Mouse (Mus musculus) thymus, postnatal 25 days (tissue): ENCODE data around the gene Gja10.

Experiments used
- DNase-seq: peaks from one replicate; pipeline ENCODE4 v3.0.0; 2022

The Gja10 gene

GRCm38 (mm10) chr4:32602660-32603059 is at the start of gene Gja10:
Gene Gja10 (minus strand): TSS chr4:32602760.
- DNase-seq = no peak

GRCm38 (mm10) chr4:32651669-32652068 is 49.1 kb upstream of the Gja10 start:
- no peak for DNase-seq

GRCm38 (mm10) chr4:32621637-32622036 is 19.1 kb upstream of the Gja10 start:
- no peak for DNase-seq

GRCm38 (mm10) chr4:32615034-32615881 is 12.7 kb upstream of the Gja10 start, which contains the start of gene Casp8ap2:
Gene Casp8ap2 (plus strand): TSS chr4:32615451.
- DNase-seq = peak; percentile 100

- peak; percentile 60 for DNase-seq
Observed at GRCm38 (mm10) chr4:32601135-32601534, 1.4 kb downstream of the Gja10 start.

- no peak for DNase-seq
Observed at GRCm38 (mm10) chr4:32588237-32588636, 14.3 kb downstream of the Gja10 start.

GRCm38 (mm10) chr4:32587543-32587942 is 15.0 kb downstream of the Gja10 start:
- no peak for DNase-seq

- peak; percentile 82 for DNase-seq
Observed at GRCm38 (mm10) chr4:32586596-32586995, 16.0 kb downstream of the Gja10 start.

GRCm38 (mm10) chr4:32584181-32584580 is 18.4 kb downstream of the Gja10 start:
- DNase-seq = no peak

GRCm38 (mm10) chr4:32579850-32580249 is 22.7 kb downstream of the Gja10 start:
- no peak for DNase-seq

GRCm38 (mm10) chr4:32575165-32575564 is 27.4 kb downstream of the Gja10 start:
- no peak for DNase-seq

GRCm38 (mm10) chr4:32574604-32575003 is 28.0 kb downstream of the Gja10 start:
- DNase-seq = no peak

GRCm38 (mm10) chr4:32573586-32573985 is 29.0 kb downstream of the Gja10 start:
- no peak for DNase-seq

GRCm38 (mm10) chr4:32572118-32572517 is 30.4 kb downstream of the Gja10 start:
- peak; percentile 50 for DNase-seq

- no peak for DNase-seq
Observed at GRCm38 (mm10) chr4:32571441-32571840, 31.1 kb downstream of the Gja10 start.

GRCm38 (mm10) chr4:32570939-32571317 is 31.6 kb downstream of the Gja10 start:
- no peak for DNase-seq

GRCm38 (mm10) chr4:32569995-32570938 is 32.3 kb downstream of the Gja10 start:
- no peak for DNase-seq

GRCm38 (mm10) chr4:32569054-32569453 is 33.5 kb downstream of the Gja10 start:
- no peak for DNase-seq

GRCm38 (mm10) chr4:32564918-32565317 is 37.6 kb downstream of the Gja10 start:
- no peak for DNase-seq

- no peak for DNase-seq
Observed at GRCm38 (mm10) chr4:32564416-32564815, 38.1 kb downstream of the Gja10 start.

GRCm38 (mm10) chr4:32562319-32563115 is 40.0 kb downstream of the Gja10 start:
- DNase-seq = no peak

GRCm38 (mm10) chr4:32561555-32562095 is 40.9 kb downstream of the Gja10 start:
- peak; percentile 60 for DNase-seq
